Mouse (Mus musculus) neural tube, embryonic 14.5 days (tissue): ENCODE results near the gene Pdzd2. TPM values are rescaled to one million over a fixed set of nuclear protein-coding genes. Genes with fewer than 3 reads are reported as not detected.

Experiments
- ATAC-seq: fragments of 200-750 bp; cut with Nextera tagmentation; 2 replicates; pipeline ENCODE4 v1.8.0; 2017; ENCODE audit warnings: low read depth, mild to moderate bottlenecking, moderate TSS enrichment, moderate library complexity
- H3K27ac ChIP-seq: fragments of 300-500 bp; sonication (generic); 2 replicates; pipeline ENCODE4 v1.5.1; 2014; ENCODE audit warnings: low read depth, mild to moderate bottlenecking, control low read depth, low read length, moderate library complexity, mixed read lengths
- H3K27me3 ChIP-seq: fragments of 300-500 bp; sonication (generic); 2 replicates; pipeline ENCODE4 v1.6.1; 2014; ENCODE audit warnings: low read length; ENCODE audit not compliant: control insufficient read depth, insufficient read depth
- H3K36me3 ChIP-seq: fragments of 300-500 bp; sonication (generic); 2 replicates; pipeline ENCODE4 v1.6.1; 2014; ENCODE audit warnings: low read length, mixed read lengths; ENCODE audit not compliant: control insufficient read depth, insufficient read depth
- H3K4me1 ChIP-seq: fragments of 300-500 bp; sonication (generic); 2 replicates; pipeline ENCODE4 v1.6.1; 2014; ENCODE audit warnings: low read length; ENCODE audit not compliant: control insufficient read depth, insufficient read depth
- H3K4me2 ChIP-seq: fragments of 300-500 bp; sonication (generic); 2 replicates; pipeline ENCODE4 v1.6.1; 2014; ENCODE audit warnings: mild to moderate bottlenecking, low read depth, low read length, control low read depth
- H3K4me3 ChIP-seq: fragments of 300-500 bp; sonication (generic); 2 replicates; pipeline ENCODE4 v1.5.1; 2014; ENCODE audit warnings: low read depth, low read length, control low read depth, mixed read lengths
- H3K9ac ChIP-seq: fragments of 300-500 bp; sonication (generic); replicated peaks from 2 replicates; pipeline ENCODE4 v1.6.1; 2014; ENCODE audit warnings: low read depth, mild to moderate bottlenecking, control low read depth, low read length, mixed read lengths
- H3K9me3 ChIP-seq: fragments of 300-500 bp; sonication (generic); 2 replicates; pipeline ENCODE4 v1.6.1; 2016; ENCODE audit warnings: low read length; ENCODE audit not compliant: control insufficient read depth
- WGBS: fragments of 180-500 bp; shearing (Covaris S2); extraction: QIAGEN DNeasy Blood & Tissue Kit; methylation state at CpG from one replicate; pipeline ENCODE4 v1.1.7; 2014; 5-methylcytosine and 5-hydroxymethylcytosine counted together
- polyA plus RNA-seq: library from polyadenylated mRNA; unstranded; fragments of >200 nt; fragmentation: Nextera tagmentation; extraction: Ambion mirVana; gene quantifications from 2 replicates; pipeline ENCODE4 v1.2.1, GENCODE M21; 2014

The Pdzd2 gene
- polyA plus RNA-seq, 1 experiment from 2014 or later, result 16.6 TPM

- no peak for ATAC-seq
- H3K4me3 ChIP-seq, result no peak overlapping the region
- no peak overlapping the region for H3K4me2 ChIP-seq
- H3K9ac ChIP-seq, result no peak overlapping the region
- no peaks in the 10 kb centered on the region for H3K4me1 ChIP-seq
- no peak overlapping the region for H3K27ac ChIP-seq
- H3K27me3 ChIP-seq, result no peaks in the 10 kb centered on the region
- no peaks in the 10 kb centered on the region for H3K36me3 ChIP-seq
- 92% methylated on average over 11 of the region's 13 CpGs for WGBS
- no peaks in the 10 kb centered on the region for H3K9me3 ChIP-seq
These were observed 355.0 kb downstream of the Pdzd2 start for GRCm38 (mm10) chr15:12384679-12385078.

GRCm38 (mm10) chr15:12380548-12380947 lies 359.2 kb downstream of the Pdzd2 start:
- Histone ChIP-seq H3K4me2 (no peak overlapping the region), H3K9ac (no peak overlapping the region), H3K9me3 (no peaks in the 10 kb centered on the region), H3K27me3 (no peaks in the 10 kb centered on the region), H3K4me3 (no peak overlapping the region), H3K36me3 (no peaks in the 10 kb centered on the region), H3K27ac (no peak overlapping the region), H3K4me1 (peaks cover 6% of the 10 kb centered on the region; the same call in 1 of the 2 replicates)
- no peak for ATAC-seq
- 49% methylated on average over 5 of the region's 5 CpGs for WGBS

- 94% methylated on average over 3 of the region's 3 CpGs for WGBS
- H3K9me3 ChIP-seq, result no peaks in the 10 kb centered on the region
- no peak overlapping the region for H3K9ac ChIP-seq
- H3K36me3 ChIP-seq, result no peaks in the 10 kb centered on the region
- no peaks in the 10 kb centered on the region for H3K27me3 ChIP-seq
- H3K27ac ChIP-seq, result no peak overlapping the region
- no peak overlapping the region for H3K4me2 ChIP-seq
- H3K4me1 ChIP-seq, result peaks cover 6% of the 10 kb centered on the region; the same call in 1 of the 2 replicates
- no peak overlapping the region for H3K4me3 ChIP-seq
- ATAC-seq, result no peak
These were observed 359.7 kb downstream of the Pdzd2 start for GRCm38 (mm10) chr15:12380057-12380456.

GRCm38 (mm10) chr15:12377800-12378199 lies 361.9 kb downstream of the Pdzd2 start:
- H3K4me1 ChIP-seq, result peaks cover 6% of the 10 kb centered on the region; the same call in 1 of the 2 replicates
- no peak overlapping the region for H3K4me3 ChIP-seq
- H3K36me3 ChIP-seq, result no peaks in the 10 kb centered on the region; the same call in 1 of the 2 replicates
- no peak for ATAC-seq
- no peak overlapping the region for H3K9ac ChIP-seq
- no peaks in the 10 kb centered on the region for H3K9me3 ChIP-seq
- H3K27me3 ChIP-seq, result no peaks in the 10 kb centered on the region
- H3K27ac ChIP-seq, result no peak overlapping the region
- WGBS, result 79% methylated on average over 10 of the region's 10 CpGs
- H3K4me2 ChIP-seq, result no peak overlapping the region

GRCm38 (mm10) chr15:12376491-12377069 lies 363.1 kb downstream of the Pdzd2 start:
- Histone ChIP-seq H3K4me1 (peaks cover 6% of the 10 kb centered on the region; the same call in 1 of the 2 replicates), H3K27ac (no peak overlapping the region), H3K4me2 (no peak overlapping the region), H3K4me3 (no peak overlapping the region), H3K9me3 (no peaks in the 10 kb centered on the region), H3K9ac (no peak overlapping the region), H3K36me3 (no peaks in the 10 kb centered on the region; the same call in 1 of the 2 replicates), H3K27me3 (no peaks in the 10 kb centered on the region)
- ATAC-seq, result no peak
- WGBS, result 55% methylated on average over 13 of the region's 13 CpGs

- H3K36me3 ChIP-seq, result no peaks in the 10 kb centered on the region; the same call in 1 of the 2 replicates
- no peaks in the 10 kb centered on the region for H3K9me3 ChIP-seq
- H3K4me1 ChIP-seq, result peaks cover 6% of the 10 kb centered on the region; the same call in 1 of the 2 replicates
- H3K4me3 ChIP-seq, result no peak overlapping the region
- 2% methylated on average over 19 of the region's 19 CpGs for WGBS
- peak overlapping the region; percentile 43 for H3K4me2 ChIP-seq
- H3K27me3 ChIP-seq, result no peaks in the 10 kb centered on the region
- H3K9ac ChIP-seq, result 0 out of 2 replicates have a peak overlapping the region, but pooled peaks have one; percentile 28
- no peak overlapping the region for H3K27ac ChIP-seq
- peak; percentile 65 for ATAC-seq
These were observed 363.9 kb downstream of the Pdzd2 start for GRCm38 (mm10) chr15:12375641-12376311.

GRCm38 (mm10) chr15:12374916-12375315 lies 364.8 kb downstream of the Pdzd2 start:
- Histone ChIP-seq H3K27ac (no peak overlapping the region), H3K9ac (no peak overlapping the region), H3K4me2 (peak overlapping the region; percentile 43; the same call in 1 of the 2 replicates), H3K4me3 (no peak overlapping the region), H3K36me3 (no peaks in the 10 kb centered on the region; the same call in 1 of the 2 replicates), H3K9me3 (no peaks in the 10 kb centered on the region), H3K4me1 (peaks cover 6% of the 10 kb centered on the region; the same call in 1 of the 2 replicates), H3K27me3 (no peaks in the 10 kb centered on the region)
- WGBS, result 61% methylated on average over 18 of the region's 18 CpGs
- ATAC-seq, result no peak

GRCm38 (mm10) chr15:12373918-12374317 lies 365.8 kb downstream of the Pdzd2 start:
- Histone ChIP-seq H3K4me2 (no peak overlapping the region), H3K4me3 (no peak overlapping the region), H3K9ac (no peak overlapping the region), H3K9me3 (no peaks in the 10 kb centered on the region), H3K27me3 (no peaks in the 10 kb centered on the region), H3K27ac (no peak overlapping the region), H3K4me1 (peaks cover 6% of the 10 kb centered on the region; the same call in 1 of the 2 replicates), H3K36me3 (no peaks in the 10 kb centered on the region; the same call in 1 of the 2 replicates)
- 86% methylated on average over 6 of the region's 6 CpGs for WGBS
- ATAC-seq, result no peak

GRCm38 (mm10) chr15:12373496-12373895 lies 366.2 kb downstream of the Pdzd2 start:
- H3K4me3 ChIP-seq, result no peak overlapping the region
- H3K27me3 ChIP-seq, result no peaks in the 10 kb centered on the region
- no peak for ATAC-seq
- no peaks in the 10 kb centered on the region; the same call in 1 of the 2 replicates for H3K36me3 ChIP-seq
- no peak overlapping the region for H3K27ac ChIP-seq
- no peak overlapping the region for H3K9ac ChIP-seq
- H3K4me2 ChIP-seq, result no peak overlapping the region
- WGBS, result 81% methylated on average over 14 of the region's 14 CpGs
- H3K9me3 ChIP-seq, result no peaks in the 10 kb centered on the region
- H3K4me1 ChIP-seq, result peaks cover 6% of the 10 kb centered on the region; the same call in 1 of the 2 replicates
